Mouse (Mus musculus) G1E-ER4 (cell line): ENCODE measurements around the gene Serp2. TPM values are rescaled to one million over a fixed set of nuclear protein-coding genes. Genes with fewer than 3 reads are reported as not detected.

Experiments
- GATA1 ChIP-seq: IDR thresholded peaks from one replicate; pipeline ENCODE4 v1.8.0; 2012; ENCODE audit warnings: low read length, inconsistent platforms
- polyA plus RNA-seq: library from polyadenylated mRNA; stranded (reverse); fragments of >175 nt; gene quantifications from 2 replicates; pipeline ENCODE4 v1.2.3, GENCODE M21; 2012

Gene Serp2
- polyA plus RNA-seq, 1 experiment = not detected

GRCm38 (mm10) chr14:76489128-76489527 lies 67.6 kb downstream of the Serp2 start:
- no peak for TF ChIP-seq GATA1

- no peak for TF ChIP-seq GATA1
Measured at GRCm38 (mm10) chr14:76488101-76489044, 68.3 kb downstream of the Serp2 start.

DNA sequence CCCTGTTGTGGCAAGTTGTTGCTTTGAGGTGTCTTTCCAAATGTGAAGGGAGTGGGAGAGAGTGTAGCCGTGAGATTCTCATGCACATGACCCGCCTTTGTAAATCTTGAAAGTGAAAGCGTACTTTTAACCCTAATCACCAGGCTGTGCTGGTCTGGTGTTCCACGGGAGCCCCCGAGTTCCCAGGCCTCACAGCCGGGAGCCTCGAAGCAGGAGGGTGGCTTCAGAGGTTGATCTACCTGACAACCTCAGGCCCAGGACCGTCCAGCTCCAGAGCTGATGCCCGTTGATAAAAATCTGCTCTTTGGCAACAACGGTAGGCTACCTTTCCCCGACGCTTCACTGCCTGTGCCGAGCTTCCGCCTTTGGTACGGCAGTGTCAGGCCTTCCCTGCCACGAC lies 69.1 kb downstream of the Serp2 start:
- TF ChIP-seq GATA1 = no peak

GRCm38 (mm10) chr14:76483701-76484100 lies 73.0 kb downstream of the Serp2 start:
- TF ChIP-seq GATA1 = no peak

Other genes with a start within 250 kb of the Serp2 start
- 32.0 and 42.1 TPM in 2 replicates for gene Tsc22d1, start 141.9 kb downstream of the Serp2 start, polyA plus RNA-seq